Mouse (Mus musculus) right cerebral cortex, postnatal 36 days (tissue): ENCODE measurements at regions not wholly inside any gene's neighbourhood (a gene's known extent, or its start where the extent isn't known, plus 50 kb on each side); places are given as distances from the start of the nearest gene placed in this dataset.

Experiments used
- DNase-seq, 2 experiments: peaks; one replicate each; pipeline ENCODE4 v3.0.0; 2022; ENCODE audit warnings: low spot score in 2 of 2, mixed read lengths in 1 of 2

GRCm38 (mm10) chr16:30774951-30775661 is 175.6 kb downstream of the Fam43a start:
- DNase-seq, result no peak

- no peak for DNase-seq
These were observed 176.5 kb downstream of the Fam43a start for GRCm38 (mm10) chr16:30775740-30776700.

GRCm38 (mm10) chr16:30777416-30777815 is 177.9 kb downstream of the Fam43a start:
- no peak for DNase-seq

- no peak for DNase-seq
These were observed 178.6 kb downstream of the Fam43a start for GRCm38 (mm10) chr16:30778078-30778477.

- no peak for DNase-seq
These were observed 179.4 kb downstream of the Fam43a start for GRCm38 (mm10) chr16:30778945-30779344.

- DNase-seq, result no peak
These were observed 184.7 kb downstream of the Fam43a start for GRCm38 (mm10) chr16:30784261-30784660.

GRCm38 (mm10) chr16:30784949-30785348 is 185.4 kb downstream of the Fam43a start:
- DNase-seq, result no peak

- DNase-seq, result no peak
These were observed 186.5 kb downstream of the Fam43a start for GRCm38 (mm10) chr16:30786060-30786459.

GRCm38 (mm10) chr16:30787351-30787750 is 187.8 kb downstream of the Fam43a start:
- no peak for DNase-seq

- DNase-seq, result no peak
These were observed 188.8 kb downstream of the Fam43a start for GRCm38 (mm10) chr16:30788321-30788781.

- DNase-seq, result no peak
These were observed 189.6 kb downstream of the Fam43a start for GRCm38 (mm10) chr16:30788944-30789781.

- DNase-seq, result no peak
These were observed 190.5 kb downstream of the Fam43a start for GRCm38 (mm10) chr16:30790036-30790435.

- DNase-seq, result no peak
These were observed 191.1 kb downstream of the Fam43a start for GRCm38 (mm10) chr16:30790551-30791001.

GRCm38 (mm10) chr16:30791048-30791855 is 191.7 kb downstream of the Fam43a start:
- DNase-seq, result no peak

GRCm38 (mm10) chr16:30792738-30793377 is 193.3 kb downstream of the Fam43a start:
- no peak for DNase-seq

GRCm38 (mm10) chr16:30793378-30793753 is 193.8 kb downstream of the Fam43a start:
- no peak for DNase-seq

GRCm38 (mm10) chr16:30793856-30794255 is 194.3 kb downstream of the Fam43a start:
- DNase-seq, result no peak

GRCm38 (mm10) chr16:30795501-30795904 is 196.0 kb downstream of the Fam43a start:
- DNase-seq, result no peak

- DNase-seq, result no peak
These were observed 196.6 kb downstream of the Fam43a start for GRCm38 (mm10) chr16:30796103-30796502.

GRCm38 (mm10) chr16:30797006-30797405 is 197.5 kb downstream of the Fam43a start:
- DNase-seq, result no peak
